Mouse (Mus musculus) hindbrain, embryonic 12.5 days (tissue): ENCODE measurements around the gene Tnk2. TPM values are rescaled to one million over a fixed set of nuclear protein-coding genes. Genes with fewer than 3 reads are reported as not detected.

Experiments used
- ATAC-seq: fragments of 200-750 bp; cut with Nextera tagmentation; 2 replicates; pipeline ENCODE4 v1.8.0; 2017; ENCODE audit warnings: moderate TSS enrichment; ENCODE audit not compliant: low FRiP score
- H3K27ac ChIP-seq: fragments of 300-500 bp; sonication (generic); 2 replicates; pipeline ENCODE4 v1.5.1; 2016; ENCODE audit warnings: mild to moderate bottlenecking
- H3K27me3 ChIP-seq: fragments of 300-500 bp; sonication (generic); 2 replicates; pipeline ENCODE4 v1.6.1; 2016; ENCODE audit warnings: mild to moderate bottlenecking
- H3K36me3 ChIP-seq: fragments of 300-500 bp; sonication (generic); 2 replicates; pipeline ENCODE4 v1.6.1; 2016; ENCODE audit warnings: mild to moderate bottlenecking
- H3K4me1 ChIP-seq: fragments of 300-500 bp; sonication (generic); 2 replicates; pipeline ENCODE4 v1.6.1; 2016
- H3K4me2 ChIP-seq: fragments of 300-500 bp; sonication (generic); replicated peaks from 2 replicates; pipeline ENCODE4 v1.6.1; 2016; ENCODE audit warnings: mild to moderate bottlenecking
- H3K4me3 ChIP-seq: fragments of 300-500 bp; sonication (generic); 2 replicates; pipeline ENCODE4 v1.5.1; 2016; ENCODE audit warnings: mild to moderate bottlenecking
- H3K9ac ChIP-seq: fragments of 300-500 bp; sonication (generic); 2 replicates; pipeline ENCODE4 v1.6.1; 2016; ENCODE audit warnings: mild to moderate bottlenecking, moderate library complexity
- H3K9me3 ChIP-seq: fragments of 300-500 bp; sonication (generic); replicated peaks from 2 replicates; pipeline ENCODE4 v1.6.1; 2016; ENCODE audit warnings: mild to moderate bottlenecking
- WGBS: fragments of 180-500 bp; shearing (Covaris S2); methylation state at CpG from one replicate; pipeline ENCODE4 v1.1.7; 2016; 5-methylcytosine and 5-hydroxymethylcytosine counted together
- polyA plus RNA-seq: library from polyadenylated mRNA; unstranded; fragments of >200 nt; fragmentation: Nextera tagmentation; extraction: Ambion mirVana; gene quantifications from 2 replicates; pipeline ENCODE4 v1.2.1, GENCODE M21; 2016

Tnk2 gene
- polyA plus RNA-seq, 1 experiment from 2014 or later, result 17.2 TPM

DNA sequence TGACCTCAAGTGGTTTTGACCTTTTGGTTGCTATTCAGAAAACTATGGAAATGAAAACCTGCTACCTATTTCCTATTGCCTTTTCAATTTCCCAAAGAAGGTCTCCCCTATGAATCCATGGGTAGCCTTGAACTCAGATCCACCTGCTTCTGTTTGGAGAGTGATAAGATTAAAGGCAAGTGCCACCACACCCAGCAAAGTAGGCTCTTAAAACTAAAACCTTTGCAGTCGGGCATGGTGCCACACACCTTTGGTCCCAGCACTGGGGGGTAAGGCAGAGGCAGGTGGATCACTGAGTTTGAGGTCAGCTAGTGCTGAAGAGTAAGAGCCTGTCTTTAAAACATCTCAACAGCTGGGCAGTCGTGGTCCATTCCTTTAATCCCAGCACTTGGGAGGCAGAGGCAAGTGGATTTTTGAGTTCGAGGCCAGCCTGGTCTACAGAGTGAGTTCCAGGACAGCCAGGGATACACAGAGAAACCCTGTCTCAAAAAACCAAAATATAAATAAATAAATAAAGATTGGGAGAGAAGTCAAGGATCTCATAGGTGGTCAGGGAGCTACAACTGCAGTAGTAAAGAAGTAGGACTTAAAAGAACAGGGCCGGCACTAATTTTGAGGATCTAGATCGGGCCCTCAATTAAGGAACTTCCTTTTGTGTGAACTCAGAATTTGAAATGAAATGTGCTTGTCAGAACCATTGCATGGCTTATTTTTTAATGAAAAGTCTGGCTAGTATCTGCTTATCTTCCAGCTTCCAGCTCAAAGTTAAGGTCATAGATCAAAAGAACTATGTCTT is 33.0 kb upstream of the Tnk2 start:
- H3K4me1 ChIP-seq, result peaks cover 14% of the 10 kb centered on the region
- H3K4me3 ChIP-seq, result peak overlapping the region; percentile 78; the same call in 1 of the 2 replicates
- no peaks in the 10 kb centered on the region for H3K9me3 ChIP-seq
- H3K27ac ChIP-seq, result no peak overlapping the region
- H3K36me3 ChIP-seq, result peaks cover 12% of the 10 kb centered on the region
- H3K27me3 ChIP-seq, result no peaks in the 10 kb centered on the region
- H3K4me2 ChIP-seq, result peak overlapping the region; percentile 73
- 82% methylated on average over 5 of the region's 5 CpGs for WGBS
- no peak for ATAC-seq
- no peak overlapping the region for H3K9ac ChIP-seq

DNA sequence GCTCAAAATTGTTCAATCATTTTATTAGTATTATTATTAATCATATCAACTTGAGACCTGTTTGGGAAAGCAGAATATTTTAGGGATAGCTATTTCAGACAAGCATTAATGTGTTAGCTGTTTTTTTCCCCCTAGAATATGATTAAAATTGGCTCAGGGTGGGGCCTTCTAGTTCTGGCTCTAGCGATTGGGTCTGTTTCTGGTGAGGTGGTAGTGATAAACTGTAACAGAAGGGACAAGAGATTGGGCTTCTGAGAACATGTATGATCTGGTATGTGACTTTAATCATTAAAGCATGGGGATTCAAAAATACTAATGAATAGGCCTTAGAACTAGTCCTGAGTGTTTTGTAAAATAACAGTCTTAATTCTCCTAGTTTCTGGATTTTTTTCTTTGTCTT is 31.6 kb upstream of the Tnk2 start:
- Histone ChIP-seq H3K9me3 (no peaks in the 10 kb centered on the region), H3K4me3 (no peak overlapping the region), H3K27ac (no peak overlapping the region), H3K36me3 (peaks cover 18% of the 10 kb centered on the region), H3K4me2 (no peak overlapping the region), H3K9ac (no peak overlapping the region), H3K4me1 (peaks cover 14% of the 10 kb centered on the region), H3K27me3 (no peaks in the 10 kb centered on the region)
- no peak for ATAC-seq
- 87% methylated on average over 1 of the region's 1 CpGs for WGBS

DNA sequence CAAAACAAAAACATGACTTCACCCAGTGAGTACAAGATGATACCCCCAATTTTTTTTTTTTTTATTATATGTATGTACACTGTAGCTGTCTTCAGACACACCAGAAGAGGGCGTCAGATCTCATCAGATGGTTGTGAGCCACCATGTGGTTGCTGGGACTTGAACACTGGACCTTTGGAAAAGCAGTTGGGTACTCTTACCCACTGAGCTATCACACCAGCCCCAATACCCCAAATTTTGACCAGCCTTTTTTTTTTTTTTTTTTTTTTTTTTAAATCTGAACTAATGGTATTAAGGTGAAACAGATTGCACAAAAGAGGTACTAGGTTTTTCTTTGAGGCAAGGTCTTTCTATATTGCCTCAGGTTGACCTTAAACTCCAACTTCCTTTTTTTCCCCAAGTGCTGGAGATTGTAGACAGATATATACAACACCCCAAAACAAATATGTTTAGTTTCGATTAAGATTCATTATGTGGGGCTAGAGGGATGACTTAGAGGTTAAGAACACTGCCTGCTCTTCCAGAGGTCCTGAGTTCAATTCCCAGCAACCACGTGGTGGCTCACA is 30.3 kb upstream of the Tnk2 start:
- Histone ChIP-seq H3K4me3 (no peak overlapping the region), H3K27ac (no peak overlapping the region), H3K9me3 (no peaks in the 10 kb centered on the region), H3K4me1 (peaks cover 14% of the 10 kb centered on the region), H3K4me2 (no peak overlapping the region), H3K9ac (no peak overlapping the region), H3K27me3 (no peaks in the 10 kb centered on the region), H3K36me3 (peaks cover 26% of the 10 kb centered on the region)
- no peak for ATAC-seq
- 77% methylated on average over 3 of the region's 3 CpGs for WGBS

DNA sequence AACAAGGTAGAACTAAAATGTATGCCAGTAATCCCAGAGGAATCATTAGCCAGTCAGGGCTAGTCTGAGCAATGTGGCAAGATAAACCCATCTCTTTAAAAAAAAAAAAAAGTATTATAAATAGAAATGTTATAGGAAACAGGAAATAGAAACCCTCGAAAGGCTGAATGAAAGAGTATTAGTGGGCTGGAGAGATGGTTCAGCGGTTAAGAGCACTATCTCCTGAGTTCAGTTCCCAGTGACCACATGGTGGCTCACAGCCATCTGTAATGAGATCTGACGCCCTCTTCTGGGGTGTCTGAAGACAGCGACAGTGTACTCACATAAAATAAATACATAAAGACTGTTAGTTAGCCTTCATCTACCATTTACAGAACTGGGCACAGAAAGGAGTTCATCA is 29.6 kb upstream of the Tnk2 start:
- 66% methylated on average over 4 of the region's 4 CpGs for WGBS
- no peak for ATAC-seq
- Histone ChIP-seq H3K4me2 (no peak overlapping the region), H3K27ac (no peak overlapping the region), H3K4me1 (peaks cover 14% of the 10 kb centered on the region), H3K36me3 (peaks cover 31% of the 10 kb centered on the region), H3K27me3 (no peaks in the 10 kb centered on the region), H3K9me3 (no peaks in the 10 kb centered on the region), H3K4me3 (no peak overlapping the region), H3K9ac (no peak overlapping the region)

DNA sequence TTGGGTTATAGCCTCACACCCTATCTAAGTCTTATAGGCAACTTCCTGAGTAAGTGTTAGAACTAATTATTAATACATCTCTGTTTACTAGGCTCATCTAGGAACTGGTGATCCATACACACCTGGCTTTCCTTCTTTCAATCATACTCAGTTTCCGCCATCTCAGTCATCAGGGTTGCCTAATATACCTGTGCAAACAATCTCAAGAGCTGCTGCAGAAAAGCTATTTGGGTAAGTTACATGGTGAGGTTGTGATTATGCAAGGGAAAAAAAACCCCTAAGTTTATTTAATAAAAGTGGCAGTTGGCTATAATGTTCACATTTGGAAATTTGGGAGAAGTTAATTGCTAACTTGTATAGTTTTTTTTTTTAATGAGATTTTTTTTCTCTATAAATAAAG is 24.7 kb upstream of the Tnk2 start:
- ATAC-seq, result no peak
- Histone ChIP-seq H3K36me3 (peaks cover 72% of the 10 kb centered on the region), H3K9ac (no peak overlapping the region), H3K4me1 (no peaks in the 10 kb centered on the region), H3K4me3 (no peak overlapping the region), H3K27me3 (no peaks in the 10 kb centered on the region), H3K9me3 (no peaks in the 10 kb centered on the region), H3K27ac (no peak overlapping the region), H3K4me2 (no peak overlapping the region)
- 92% methylated on average over 1 of the region's 1 CpGs for WGBS

DNA sequence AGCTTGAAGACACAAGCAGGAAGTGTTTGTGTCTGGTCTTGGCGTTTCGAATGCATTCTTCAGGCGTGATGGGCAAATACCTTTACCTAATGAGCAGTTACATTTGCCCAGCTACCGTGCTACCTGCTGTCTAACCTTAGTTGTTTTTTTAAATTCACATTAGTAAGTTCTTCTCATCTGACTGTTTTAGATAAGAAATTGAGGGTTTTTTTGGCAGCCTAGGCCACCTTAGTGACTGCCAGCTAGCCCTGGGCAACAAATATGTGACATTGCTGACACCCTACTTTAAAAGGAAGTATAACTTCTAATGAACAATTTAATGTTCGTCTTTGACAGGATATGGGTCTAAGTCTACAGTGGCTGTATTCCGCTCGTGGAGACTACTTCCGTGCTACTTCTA is 15.5 kb upstream of the Tnk2 start:
- Histone ChIP-seq H3K4me1 (no peaks in the 10 kb centered on the region), H3K4me2 (no peak overlapping the region), H3K36me3 (peaks cover 77% of the 10 kb centered on the region), H3K27ac (no peak overlapping the region), H3K4me3 (no peak overlapping the region), H3K27me3 (no peaks in the 10 kb centered on the region), H3K9me3 (no peaks in the 10 kb centered on the region), H3K9ac (no peak overlapping the region)
- no peak for ATAC-seq
- WGBS, result 97% methylated on average over 8 of the region's 8 CpGs

DNA sequence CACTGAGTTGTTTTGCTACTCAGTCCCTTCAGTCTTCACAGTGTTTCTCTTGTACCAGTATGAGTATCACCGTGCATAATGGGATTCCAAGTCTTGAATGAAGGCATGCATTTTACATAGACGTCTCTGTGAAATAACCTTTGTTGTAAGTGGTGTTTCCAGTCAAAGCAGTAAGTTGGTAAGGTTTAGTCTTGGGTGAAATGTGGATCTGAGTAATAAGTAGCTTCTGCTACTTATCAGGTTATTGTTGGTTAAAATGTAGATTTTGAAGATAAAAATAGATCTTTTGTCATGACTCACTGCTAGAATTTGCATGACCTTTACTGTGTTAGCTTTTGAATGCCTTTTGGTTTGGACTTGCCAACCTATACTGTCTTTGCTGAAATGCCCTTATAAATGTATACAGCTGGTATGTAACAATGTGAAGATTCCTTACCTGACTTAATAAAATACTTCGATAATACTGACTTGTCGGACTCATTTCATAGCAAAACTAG is 11.3 kb upstream of the Tnk2 start:
- WGBS, result 93% methylated on average over 4 of the region's 4 CpGs
- no peak for ATAC-seq
- Histone ChIP-seq H3K27ac (no peak overlapping the region), H3K4me2 (no peak overlapping the region), H3K9me3 (no peaks in the 10 kb centered on the region), H3K9ac (no peak overlapping the region), H3K36me3 (peaks cover 46% of the 10 kb centered on the region), H3K4me3 (no peak overlapping the region), H3K4me1 (no peaks in the 10 kb centered on the region), H3K27me3 (no peaks in the 10 kb centered on the region)

DNA sequence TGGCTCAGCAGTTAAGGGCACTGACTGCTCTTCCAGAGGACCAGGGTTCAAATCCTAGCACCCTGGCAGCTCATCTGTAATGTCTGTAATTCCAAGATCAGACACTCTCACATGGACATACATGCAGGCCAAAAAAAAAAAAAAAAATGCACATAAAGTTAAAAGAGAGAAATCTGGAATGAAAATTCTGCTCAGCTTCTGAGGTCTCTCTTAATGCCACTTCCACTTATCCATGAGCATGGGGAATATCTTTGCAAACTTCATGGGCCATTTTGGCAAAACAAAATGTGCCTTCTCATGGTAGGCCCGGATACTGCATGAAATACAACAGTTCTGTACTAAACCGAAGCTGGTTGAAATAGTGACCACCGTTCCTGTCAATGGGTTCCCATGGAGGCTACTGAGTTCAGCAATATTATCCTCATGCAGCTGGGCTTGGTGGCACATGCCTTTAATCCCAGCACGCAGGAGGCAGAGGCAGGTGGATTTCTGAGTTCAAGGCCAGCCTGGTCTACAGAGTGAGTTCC is 10.1 kb upstream of the Tnk2 start:
- H3K27ac ChIP-seq, result no peak overlapping the region
- no peaks in the 10 kb centered on the region for H3K9me3 ChIP-seq
- no peak overlapping the region for H3K9ac ChIP-seq
- H3K4me2 ChIP-seq, result no peak overlapping the region
- no peaks in the 10 kb centered on the region for H3K27me3 ChIP-seq
- peaks cover 36% of the 10 kb centered on the region for H3K36me3 ChIP-seq
- WGBS, result 90% methylated on average over 4 of the region's 4 CpGs
- H3K4me3 ChIP-seq, result no peak overlapping the region
- H3K4me1 ChIP-seq, result no peaks in the 10 kb centered on the region
- ATAC-seq, result no peak

DNA sequence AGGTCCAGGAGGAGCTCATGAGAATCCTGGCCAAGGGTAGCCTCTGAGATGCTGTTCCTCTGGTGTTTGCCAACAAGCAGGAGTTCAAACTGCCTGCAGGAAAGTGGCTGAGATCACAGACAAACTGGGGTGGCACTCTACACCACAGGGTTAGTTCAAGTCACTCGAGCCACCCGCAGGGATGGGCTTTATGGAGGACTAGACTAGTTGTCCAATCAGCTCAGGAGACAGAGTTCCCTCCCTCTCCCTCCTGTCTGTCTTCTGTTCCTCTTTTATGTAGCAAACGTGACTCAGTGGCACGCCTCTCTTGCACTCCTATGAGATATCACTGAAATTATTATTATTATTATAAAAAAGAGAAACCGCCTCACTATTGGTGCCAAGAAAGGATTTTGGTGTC is 9.5 kb upstream of the Tnk2 start:
- no peak overlapping the region for H3K4me3 ChIP-seq
- WGBS, result 81% methylated on average over 5 of the region's 5 CpGs
- H3K27me3 ChIP-seq, result no peaks in the 10 kb centered on the region
- H3K4me2 ChIP-seq, result no peak overlapping the region
- H3K36me3 ChIP-seq, result peaks cover 30% of the 10 kb centered on the region
- H3K27ac ChIP-seq, result no peak overlapping the region
- no peaks in the 10 kb centered on the region for H3K9me3 ChIP-seq
- no peak for ATAC-seq
- H3K4me1 ChIP-seq, result no peaks in the 10 kb centered on the region
- no peak overlapping the region for H3K9ac ChIP-seq

DNA sequence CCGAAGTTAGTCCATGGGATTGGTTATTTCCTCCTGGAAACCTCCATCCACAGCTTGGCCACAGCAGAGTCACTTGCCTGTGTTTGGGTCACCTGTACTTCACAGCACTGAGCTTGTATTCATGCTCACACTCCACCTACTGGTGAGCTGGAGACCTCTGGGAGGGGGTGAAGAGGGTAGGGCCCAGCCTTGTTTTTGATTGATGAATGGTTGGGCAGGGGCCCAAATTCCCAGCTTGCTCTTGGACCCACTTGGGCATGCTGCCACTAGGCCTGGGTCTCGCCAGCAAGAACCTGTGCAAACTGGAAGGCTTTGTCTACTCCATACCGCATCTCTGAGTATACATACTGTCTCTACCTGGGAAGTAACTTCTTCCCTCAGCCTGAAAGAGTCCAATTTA is 8.4 kb upstream of the Tnk2 start:
- ATAC-seq, result no peak
- Histone ChIP-seq H3K36me3 (peaks cover 18% of the 10 kb centered on the region), H3K27ac (no peak overlapping the region)

DNA sequence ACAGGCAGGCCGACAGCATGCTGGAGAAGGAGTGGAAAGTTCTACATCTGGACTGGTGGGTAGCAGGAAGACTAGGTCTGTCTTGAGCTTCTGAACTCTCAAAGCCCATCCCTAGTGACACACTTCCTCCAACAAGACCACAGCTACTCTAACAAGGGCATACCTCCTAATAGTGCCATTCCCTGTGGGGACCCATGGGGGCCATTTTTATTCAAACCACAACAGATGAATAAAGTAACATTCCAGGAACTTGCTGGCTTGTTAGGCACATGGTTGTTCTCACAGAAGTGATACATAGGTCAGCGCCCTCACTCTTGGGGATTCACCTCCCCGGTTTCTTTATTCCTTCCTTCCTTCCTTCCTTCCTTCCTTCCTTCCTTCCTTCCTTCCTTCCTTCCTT is 7.3 kb upstream of the Tnk2 start:
- no peak for ATAC-seq
- WGBS, result 87% methylated on average over 3 of the region's 3 CpGs

More for the DNA sequence above, 8.4 kb upstream of the Tnk2 start:
- Histone ChIP-seq H3K4me1 (no peaks in the 10 kb centered on the region), H3K4me2 (no peak overlapping the region), H3K4me3 (no peak overlapping the region), H3K9ac (no peak overlapping the region), H3K9me3 (no peaks in the 10 kb centered on the region), H3K27me3 (no peaks in the 10 kb centered on the region)
- WGBS, result 79% methylated on average over 3 of the region's 3 CpGs

DNA sequence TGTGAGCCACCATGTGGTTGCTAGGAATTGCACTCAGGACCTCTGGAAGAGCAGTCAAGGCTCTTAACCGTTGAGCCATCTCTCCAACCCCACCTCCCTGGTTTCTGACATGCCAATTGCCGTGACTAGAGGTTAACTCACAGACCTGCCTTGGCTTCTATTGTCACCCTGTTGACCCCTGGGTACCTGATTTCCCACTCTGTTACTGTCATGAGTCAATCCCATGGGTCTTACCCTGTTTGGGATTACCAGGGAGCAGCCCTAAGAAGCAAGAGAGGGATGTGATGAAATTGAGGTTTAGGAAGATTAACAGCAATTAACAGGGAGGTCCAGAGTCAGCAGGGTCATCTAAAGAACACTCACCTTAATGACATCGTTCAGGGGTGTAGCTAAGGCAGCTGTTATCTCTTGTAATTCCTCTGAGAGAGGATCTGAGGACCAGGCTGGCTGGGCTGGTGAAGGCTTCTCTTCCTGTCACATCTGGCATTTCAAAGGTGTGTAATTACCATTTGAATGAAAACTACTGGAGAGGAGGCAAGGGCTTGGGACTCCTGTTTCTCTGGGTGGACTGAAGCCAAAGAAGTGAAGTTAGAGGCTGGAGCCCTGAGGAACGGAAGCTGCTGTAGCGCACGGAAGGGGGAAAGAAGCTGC is 6.7 kb upstream of the Tnk2 start:
- Histone ChIP-seq H3K4me1 (0 out of 2 replicates have a peak, but pooled peaks cover 2% of the 10 kb centered on the region), H3K36me3 (peaks cover 10% of the 10 kb centered on the region; the same call in 1 of the 2 replicates), H3K9me3 (no peaks in the 10 kb centered on the region), H3K27ac (no peak overlapping the region), H3K4me2 (no peak overlapping the region), H3K4me3 (no peak overlapping the region), H3K9ac (no peak overlapping the region), H3K27me3 (no peaks in the 10 kb centered on the region)
- ATAC-seq, result no peak
- 43% methylated on average over 6 of the region's 6 CpGs for WGBS

More for the DNA sequence above, 7.3 kb upstream of the Tnk2 start:
- Histone ChIP-seq H3K4me2 (no peak overlapping the region), H3K27me3 (no peaks in the 10 kb centered on the region), H3K4me3 (no peak overlapping the region), H3K36me3 (peaks cover 13% of the 10 kb centered on the region), H3K9me3 (no peaks in the 10 kb centered on the region), H3K4me1 (no peaks in the 10 kb centered on the region), H3K9ac (no peak overlapping the region), H3K27ac (no peak overlapping the region)
